Mouse (Mus musculus): ENCODE data around the gene Nrn1.

Gene Nrn1

DNA sequence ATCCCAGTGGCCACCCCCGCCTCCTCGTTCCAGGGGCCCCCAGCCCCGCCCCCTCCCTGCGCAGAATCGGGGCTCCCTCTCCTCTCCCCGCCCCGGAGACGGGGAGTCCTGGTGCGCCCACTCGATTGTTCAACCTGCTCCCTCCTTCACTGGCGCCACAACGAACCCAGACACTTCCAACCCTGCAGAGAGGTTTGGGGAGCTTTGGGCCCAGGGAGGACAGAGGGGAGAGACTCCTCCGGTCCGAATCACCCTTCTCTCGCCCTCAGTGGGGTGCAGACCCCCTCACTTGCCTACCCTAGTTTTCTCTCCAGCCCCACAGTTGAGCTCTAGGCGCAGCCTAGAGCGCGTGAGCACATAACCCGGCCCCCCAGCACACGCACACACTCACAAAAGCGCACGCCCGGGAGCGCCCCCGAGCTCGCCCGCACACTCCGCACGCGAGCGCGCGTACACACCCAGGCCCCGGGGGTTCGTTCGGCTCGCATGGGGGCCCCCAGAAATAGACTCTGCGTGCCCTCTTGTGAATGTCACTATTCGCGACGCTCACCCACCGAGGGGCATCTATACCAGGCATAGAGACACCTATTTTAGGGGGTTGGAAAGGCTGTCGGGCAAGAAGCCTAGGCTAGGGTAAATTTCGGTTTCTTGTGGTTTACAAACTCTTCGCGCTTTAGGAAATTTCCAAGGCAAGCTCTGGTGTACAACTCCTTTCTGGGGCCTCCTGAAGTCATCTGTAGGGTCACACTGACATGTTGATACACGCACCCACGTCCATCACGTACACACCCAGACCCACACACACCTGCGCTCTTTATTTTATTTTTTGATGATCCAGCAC lies at the start of gene Nrn1:
Gene Nrn1 (minus strand): TSS at position 401 of the 841 bp plus-strand sequence.
- no peak for DNase-seq (ENCODE audit: low spot score)

DNA sequence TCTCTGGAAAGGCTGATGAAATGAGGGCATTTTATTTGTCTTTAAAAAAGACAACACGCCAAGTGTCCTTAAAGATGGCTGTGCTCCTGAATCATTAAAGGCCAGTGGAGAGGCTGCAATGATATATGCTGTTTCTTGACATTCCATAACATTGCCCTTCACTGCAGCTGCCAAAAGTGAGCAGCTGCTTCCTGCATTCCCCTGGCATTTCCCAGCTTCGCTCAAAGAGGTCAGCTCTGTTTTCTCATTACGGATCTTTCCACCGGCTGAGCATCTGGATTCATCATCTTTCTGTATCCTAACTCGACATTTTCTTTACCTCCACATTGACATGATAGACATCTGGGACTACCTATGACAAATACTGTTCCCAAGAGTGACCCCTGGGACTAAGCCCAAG lies 44.7 kb upstream of the Nrn1 start:
- no peak for DNase-seq (ENCODE audit: low spot score)

DNA sequence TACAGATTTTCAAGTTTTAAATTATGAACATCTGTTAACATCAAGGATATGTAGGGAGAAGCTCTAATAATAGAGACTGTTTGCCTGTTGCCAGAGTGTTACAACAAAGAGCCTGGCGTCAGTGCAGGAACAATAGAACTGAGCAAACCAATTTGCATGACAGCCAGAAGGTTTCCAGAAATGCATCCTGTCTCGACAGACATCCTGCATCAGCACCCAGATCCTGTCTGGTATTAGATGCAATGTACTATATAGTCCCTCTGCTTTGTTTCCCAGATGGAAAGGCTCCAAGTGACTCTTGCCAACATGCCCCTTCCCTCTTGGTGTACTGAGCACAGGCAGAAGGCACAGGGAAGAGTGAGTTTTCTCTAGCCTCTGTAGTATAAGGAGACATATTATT lies 31.9 kb upstream of the Nrn1 start:
- no peak for DNase-seq (ENCODE audit: low spot score)

DNA sequence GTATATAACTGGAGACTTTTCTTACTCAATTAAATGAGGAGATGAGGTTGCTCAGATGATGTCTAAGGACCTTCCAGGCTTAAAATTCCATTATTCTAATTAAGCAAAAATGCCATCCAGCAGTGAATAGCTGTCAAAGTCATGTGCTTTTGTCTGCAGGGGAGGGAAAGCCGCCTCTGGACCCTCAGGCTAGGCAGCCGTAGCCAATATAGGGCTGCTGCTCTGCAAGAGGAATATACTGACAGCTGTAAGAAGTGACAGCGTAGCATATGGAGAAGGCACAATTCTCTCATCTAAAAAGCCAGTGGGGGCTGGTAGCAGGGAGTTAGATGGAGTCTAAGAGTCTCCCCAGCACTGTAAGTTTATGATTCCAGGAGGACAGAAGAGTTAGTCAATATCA lies 16.9 kb upstream of the Nrn1 start:
- DNase-seq (ENCODE audit: low spot score): no peak

DNA sequence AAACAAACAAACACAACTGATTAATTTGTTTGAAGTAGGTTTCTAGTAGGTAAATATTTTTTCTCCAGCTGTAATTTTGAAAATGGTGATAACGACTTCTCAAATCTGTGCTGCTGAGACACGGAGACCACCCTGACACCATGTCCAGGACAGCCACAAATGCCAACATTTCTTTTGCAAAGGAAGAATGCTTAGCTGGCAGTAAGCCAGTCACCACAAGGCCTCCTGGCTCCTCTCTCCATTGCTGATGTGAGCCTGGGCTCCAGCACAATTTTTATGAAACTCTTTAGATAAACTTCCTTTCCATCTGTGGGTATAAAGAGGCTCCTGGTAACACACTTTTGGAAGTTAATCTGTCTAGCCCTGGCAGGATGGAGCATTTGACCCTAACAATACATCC lies 15.1 kb upstream of the Nrn1 start:
- DNase-seq (ENCODE audit: low spot score): no peak

DNA sequence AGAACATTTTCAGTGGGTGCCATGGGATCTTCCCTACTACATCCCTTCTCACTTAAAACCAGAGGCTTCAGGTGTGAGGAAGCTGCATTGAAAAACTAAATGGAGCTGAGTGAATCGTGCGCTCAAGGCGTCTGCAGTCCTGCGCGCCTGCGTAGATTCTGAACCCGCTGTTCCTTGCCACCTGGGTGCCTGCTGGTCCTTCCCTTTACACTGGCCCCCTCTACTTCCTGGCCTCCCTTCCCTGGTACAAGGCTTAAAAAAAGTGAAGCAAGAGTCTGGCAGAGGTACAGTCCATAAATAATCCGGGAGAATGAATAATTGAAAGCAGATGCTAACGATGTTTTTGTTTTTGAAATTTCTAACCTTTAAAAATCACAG lies 1.7 kb upstream of the Nrn1 start:
- DNase-seq (ENCODE audit: low spot score): no peak

DNA sequence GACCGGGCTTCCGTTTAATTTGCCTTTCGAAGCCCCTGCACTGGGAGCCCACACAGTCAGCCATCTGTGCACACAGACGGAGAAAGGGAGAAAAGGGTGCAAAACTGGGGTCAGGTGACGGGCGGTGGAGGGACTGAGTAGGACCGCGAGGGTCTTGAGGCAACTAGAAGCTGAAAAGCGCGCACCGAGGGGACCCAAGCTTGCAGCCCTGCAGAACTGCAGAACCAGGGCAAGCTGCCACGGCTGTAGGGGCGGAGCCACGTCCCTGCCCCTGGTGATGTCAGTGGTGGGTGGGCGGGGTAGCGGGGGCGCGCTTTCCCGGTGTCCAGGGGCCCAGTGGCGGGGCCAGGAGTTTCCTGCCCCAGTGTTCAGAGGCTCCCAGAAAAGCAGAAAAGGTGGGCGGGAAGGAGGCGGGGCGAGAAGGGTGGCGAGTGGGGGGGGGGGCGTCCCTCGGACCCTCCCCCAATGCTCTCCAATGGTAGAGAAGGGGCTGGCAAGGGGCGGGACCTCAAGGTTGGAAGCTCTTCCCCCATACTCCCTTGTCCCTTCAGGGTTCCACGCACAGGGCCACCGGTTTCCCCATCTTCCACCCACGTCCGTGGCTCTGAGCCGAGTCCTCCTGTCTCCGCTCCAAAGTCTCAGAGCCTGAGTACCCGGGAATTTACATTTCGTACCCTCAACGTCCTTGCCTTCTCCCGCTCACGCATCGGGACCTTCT lies 1.1 kb upstream of the Nrn1 start:
- DNase-seq (ENCODE audit: low spot score): no peak

DNA sequence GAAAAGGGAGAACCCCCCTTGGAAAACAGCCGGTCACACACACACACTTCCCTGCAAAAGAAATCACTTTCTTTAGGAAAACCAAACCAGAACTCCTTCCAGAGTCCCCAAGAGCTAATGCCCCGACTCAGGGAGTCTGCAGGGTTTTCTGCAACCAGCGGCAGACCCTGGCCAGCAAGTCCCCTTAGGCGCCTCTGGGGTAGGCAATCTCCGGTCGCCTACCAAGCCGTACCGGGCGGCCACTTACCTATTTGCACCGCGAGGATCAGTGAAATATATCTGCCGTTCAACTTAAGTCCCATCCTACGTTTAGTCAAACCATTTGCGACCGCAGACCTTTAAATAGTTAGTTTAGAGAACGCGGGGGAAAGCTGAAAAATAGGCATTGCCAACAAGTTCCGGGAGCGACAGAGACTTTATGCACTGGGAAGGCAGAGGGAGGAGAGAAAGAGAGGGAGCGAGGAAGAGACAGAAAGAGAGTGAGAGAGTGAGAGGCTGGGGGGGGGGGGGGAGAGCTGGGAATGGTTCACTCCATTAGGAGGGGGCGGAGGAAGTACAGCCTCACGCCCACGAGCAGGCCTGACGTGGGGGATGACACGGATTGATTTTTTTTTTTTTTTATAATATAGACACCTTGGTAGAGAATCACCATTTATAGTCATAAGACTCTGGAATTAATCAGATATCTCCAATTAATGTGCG lies 791 bp downstream of the Nrn1 start:
- DNase-seq (ENCODE audit: low spot score): no peak

DNA sequence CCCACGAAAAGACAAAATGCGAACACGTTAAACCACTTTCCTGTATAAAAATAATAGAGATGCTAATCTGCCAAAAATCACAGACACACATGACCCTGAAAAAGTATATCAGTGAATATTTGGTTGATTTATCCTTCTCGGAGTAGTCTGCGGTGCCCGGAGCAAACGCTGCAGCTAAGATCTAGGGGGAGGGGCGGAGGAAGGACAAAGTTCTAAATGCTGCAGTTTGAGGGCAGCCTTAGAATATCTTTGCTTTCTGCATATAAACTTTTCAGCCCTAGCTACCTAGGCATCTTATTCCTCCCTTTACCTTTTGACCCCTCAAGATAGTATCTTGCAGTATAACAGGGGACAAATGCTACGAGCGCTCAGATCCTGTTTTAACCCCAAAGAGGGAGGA lies 1.4 kb downstream of the Nrn1 start:
- DNase-seq (ENCODE audit: low spot score): no peak

DNA sequence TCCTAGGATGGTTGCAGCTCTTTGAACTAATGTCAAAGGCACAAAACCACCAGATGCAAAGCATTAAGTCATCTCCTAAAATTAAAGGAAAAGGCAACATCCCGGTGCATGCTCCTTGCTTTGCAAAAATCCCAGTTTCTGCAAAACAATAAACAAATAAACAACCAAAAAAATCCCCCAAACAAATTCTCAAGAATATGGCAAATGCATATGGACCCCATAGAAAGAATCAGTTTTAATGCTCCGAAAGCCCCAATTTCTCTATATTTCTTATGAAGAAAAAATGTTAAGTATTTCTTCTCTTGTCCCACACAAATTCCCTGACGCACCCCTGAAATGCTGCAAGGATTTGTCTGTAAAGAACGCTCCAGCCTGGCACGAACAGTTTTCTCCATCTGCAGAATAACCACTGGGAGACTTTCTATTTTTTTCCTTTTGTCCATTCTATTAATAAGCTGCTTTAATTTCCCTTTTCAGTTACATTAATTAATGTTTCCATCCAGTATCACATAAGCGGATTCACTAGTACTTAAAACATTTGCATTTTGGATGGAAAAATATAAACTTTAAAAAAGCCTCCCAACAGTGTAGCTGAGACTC lies 1.9 kb downstream of the Nrn1 start:
- DNase-seq (ENCODE audit: low spot score): no peak

DNA sequence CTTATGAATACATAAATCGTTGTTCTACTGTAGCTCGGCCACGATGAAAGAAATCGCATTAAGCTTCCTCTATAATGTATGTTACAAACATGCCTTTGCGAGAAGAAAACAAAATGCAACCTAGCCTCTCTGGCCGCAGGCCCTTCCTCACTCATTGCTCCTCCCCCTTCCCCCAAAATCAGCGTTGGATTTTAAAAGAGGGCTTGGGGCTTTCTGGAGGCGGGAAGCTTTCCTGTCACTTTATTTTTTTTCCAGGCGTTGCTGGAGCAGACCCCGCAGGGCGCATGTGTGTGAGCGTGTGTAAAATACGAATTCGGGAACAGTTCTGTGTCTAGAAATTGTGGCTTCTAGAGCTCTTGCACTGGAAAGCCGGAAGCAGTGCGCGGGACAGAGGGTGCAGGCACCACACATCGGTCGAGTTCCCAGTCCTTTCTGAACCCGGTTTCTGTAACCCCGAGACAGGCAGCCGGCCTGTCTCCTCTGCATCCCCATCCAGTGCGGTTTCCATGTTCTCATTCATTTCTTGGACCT lies 2.9 kb downstream of the Nrn1 start:
- no peak for DNase-seq (ENCODE audit: low spot score)

DNA sequence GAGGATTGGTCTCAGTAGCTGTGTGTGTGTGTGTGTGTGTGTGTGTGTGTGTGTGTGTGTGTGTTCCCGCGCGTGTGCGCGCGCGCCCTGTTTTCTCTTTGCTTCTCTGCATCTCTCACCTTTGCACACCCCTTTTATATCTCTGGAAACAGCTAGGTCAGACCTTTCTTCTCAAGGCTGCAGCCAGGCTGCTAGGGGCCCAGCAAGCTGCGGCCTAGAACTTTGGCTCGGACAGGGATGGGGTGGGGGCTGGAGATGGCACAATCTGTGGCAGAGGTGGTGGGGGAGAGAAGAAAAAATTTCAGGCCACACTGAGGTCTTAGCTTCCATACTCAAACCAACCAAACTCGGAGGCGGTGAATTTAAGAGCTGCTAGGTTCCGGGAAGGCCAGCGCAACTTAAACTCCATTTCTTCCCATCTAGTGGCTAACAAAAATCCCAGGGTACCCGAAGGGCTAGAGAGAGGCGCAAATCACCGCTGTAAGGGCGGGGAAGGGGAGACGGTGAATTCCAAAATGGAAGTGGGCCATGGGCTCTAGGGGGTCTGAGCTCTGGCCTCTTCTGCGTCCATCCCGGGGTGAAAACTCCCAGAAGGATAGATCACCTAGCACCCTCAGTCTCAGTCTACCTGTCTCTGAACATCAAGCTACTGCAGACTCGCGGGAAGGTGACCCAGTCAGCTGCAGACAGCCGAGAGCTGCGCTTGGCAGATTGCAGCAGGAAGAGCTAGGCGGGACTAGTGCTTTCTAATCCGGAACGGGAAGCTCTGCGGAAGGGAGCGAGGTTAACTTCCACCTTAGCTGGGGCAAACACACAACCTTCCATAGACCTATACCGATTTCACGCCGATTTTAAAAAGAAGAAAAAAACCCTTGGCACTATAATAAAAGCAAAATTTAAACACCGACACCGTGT lies 3.7 kb downstream of the Nrn1 start:
- no peak for DNase-seq (ENCODE audit: low spot score)

DNA sequence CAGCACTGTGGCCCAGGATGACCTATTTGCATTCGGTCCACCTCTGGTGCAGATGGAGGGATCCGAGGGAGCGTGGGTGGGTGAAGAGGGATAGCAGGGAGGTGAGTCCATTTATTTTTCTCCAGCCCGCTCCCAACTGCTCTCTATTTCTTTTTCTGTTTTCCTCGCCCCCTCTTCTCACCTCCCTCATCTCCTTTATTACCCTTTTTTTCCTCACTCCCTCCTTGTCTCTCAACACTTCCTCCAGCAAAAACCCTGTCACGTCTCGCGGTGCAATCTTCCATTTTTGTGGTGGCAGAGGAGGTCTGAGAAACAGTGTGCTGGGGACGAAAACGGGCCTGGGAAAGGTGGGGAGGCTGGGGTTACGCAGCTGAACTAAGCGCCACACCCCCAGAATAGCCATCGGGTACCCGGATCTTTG lies 4.6 kb downstream of the Nrn1 start:
- DNase-seq (ENCODE audit: low spot score): no peak

DNA sequence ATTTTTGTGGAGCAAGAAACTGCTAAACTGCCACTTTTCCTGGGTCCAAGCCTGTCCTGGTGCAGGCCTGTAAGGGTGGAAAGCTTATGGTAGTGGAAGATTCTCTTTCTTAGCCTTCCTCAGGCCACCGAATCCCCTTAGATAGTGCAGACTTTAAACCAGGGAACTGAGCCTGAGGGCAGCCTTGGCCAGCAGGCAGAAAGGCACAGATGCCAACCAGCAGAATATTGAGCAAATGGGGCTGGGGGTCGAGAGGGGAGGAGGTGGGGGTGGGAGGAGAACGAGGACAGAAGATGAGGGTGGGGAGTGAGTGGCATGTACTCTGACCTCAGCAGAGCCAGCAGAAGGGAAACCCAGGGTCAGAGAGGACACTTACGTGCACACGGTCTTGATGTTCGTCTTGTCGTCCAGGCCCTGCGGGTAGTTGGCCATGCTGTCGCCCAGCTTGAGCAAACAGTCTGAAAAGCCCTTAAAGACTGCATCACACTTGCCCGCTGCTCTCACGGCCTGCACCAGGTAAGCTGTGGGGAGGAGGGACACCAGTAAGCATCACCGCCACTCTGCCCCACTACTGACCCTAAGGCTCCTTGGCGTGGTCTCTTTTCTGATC lies 5.1 kb downstream of the Nrn1 start:
- DNase-seq (ENCODE audit: low spot score): no peak

DNA sequence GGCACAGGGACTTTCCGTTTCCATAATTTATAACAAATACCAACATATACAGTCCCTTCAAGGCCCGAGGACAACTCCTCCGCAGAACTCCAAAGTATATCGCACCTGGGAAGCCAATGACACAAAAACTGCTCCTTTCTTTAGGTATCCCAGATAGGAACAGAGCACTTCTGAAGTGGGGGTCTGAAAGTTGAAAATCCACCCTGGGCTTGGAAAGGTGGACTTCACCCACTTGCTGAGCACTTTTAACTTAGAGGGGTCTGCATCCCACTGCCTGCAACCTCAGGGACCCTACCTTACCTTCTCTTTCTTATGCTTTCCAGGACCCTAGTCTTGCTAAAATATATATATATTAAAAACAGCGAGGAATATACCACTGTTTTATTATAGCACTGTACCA lies 6.4 kb downstream of the Nrn1 start:
- no peak for DNase-seq (ENCODE audit: low spot score)

DNA sequence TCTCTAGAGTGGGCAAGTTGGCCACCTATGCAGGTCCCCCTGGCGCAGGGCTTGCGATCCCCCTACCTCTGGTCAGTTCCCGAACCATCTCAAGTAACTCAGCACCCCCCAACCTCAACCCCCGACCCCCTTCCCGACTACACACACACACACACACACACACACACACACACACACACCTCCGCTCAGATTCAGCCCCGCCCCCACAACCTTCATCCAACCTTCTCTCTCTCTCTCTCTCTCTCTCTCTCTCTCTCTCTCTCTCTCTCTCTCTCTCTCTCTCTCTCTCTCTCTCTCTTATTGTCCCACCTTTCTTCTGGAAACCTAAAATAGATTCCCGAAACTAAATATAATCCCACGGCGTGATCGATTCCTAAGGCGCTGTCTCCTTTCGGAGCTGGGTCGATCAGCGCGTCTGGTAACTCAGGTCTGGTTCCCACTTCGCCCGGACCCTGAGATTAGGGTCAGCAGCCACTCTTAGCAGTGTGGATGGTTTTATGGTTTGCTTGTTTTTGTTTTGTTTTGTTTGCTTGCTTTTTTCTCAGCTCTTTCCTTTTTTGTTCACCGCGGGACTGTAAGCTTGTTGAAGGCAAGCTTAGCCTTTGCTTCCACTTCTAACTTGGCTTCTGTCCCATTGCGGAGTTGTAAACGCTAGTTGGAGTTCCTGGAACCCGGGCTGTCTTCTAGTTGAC lies 7.0 kb downstream of the Nrn1 start:
- DNase-seq (ENCODE audit: low spot score): no peak

DNA sequence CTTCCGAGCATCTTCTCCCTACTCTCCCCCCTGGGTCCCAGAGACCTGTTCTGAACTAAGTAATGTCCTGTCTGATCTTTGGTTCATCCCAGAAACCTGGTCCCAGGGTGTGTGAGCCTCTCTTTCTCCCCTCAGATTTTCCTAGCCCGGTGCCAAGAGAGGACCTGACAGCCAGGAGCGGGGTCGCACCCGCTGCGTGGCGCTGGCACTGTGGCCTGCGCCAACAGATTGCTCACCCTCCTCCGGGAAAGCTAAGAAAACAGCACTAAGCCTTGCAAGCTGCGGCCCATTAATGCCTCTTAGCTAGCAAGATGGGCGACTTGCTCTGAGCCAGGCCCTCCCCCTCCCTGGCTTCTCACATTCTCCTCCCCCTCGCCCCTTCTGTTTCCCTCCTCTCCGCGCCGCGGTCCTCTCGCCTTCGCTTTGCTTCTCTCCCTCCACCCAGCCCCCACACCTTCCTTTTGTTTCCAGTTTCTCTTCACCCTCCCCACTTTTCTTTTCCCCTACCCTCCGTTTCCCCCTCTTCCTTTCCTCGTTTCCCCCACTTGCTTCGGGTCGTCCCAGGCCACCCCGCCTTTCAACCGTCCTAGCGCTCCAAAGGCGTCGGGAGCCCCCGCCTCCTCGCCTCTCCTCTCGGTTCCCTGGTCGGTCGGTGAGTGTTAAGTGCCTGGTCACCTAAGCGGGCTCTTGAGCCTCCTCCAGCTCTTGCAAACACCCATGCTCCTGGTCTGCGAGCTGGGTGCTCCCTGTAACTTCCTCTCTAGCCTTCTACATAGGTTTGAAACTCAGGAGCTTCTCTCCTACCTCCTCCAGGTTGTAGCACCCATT lies 7.8 kb downstream of the Nrn1 start:
- no peak for DNase-seq (ENCODE audit: low spot score)

DNA sequence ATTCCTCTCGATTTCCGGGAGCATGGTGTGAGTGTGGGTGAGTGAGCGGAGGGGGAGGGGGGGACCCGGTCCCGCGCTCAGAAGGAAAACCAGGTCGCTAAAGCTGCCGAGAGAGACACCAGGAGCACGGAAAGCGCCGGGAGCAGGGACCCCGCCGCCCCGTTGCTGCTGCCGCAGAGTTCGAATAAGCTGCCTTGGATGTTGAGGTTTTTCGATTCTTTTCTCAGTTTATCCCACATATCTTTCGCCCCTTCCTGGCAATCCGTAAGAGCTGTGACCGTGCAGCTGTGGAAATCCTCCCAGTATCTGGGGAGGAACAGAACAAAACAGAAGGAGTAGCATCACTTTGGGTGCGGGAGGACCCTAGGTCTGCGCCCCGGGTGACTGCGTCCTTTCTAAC lies 8.4 kb downstream of the Nrn1 start:
- no peak for DNase-seq (ENCODE audit: low spot score)

DNA sequence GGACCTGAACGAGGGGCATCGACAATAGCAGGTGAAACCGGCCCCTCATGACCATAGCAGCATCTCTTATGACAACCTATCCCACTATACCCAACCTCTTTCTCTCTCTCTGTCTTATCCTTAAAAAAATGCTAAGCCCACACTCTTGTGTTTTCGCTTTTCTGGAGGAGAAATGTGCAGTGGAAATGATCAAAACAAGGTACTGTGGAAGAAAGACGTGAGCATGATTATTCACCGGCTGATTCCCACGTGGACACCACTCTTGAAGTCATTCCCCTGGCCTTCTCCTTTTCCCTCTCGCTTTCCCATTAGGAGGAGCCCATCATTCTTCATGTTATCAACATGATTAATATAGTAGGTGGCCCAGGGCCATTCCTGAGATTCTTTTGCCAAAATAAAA lies 9.1 kb downstream of the Nrn1 start:
- DNase-seq (ENCODE audit: low spot score): no peak
